Mouse (Mus musculus): ENCODE data around the gene Gab1. TPM values are rescaled to one million over a fixed set of nuclear protein-coding genes. Genes with fewer than 3 reads are reported as not detected.

The Gab1 gene
- 13.1 and 14.6 TPM in 2 replicates for polyA plus RNA-seq (2016; fragmentation: Nextera tagmentation; extraction: Ambion mirVana)

DNA sequence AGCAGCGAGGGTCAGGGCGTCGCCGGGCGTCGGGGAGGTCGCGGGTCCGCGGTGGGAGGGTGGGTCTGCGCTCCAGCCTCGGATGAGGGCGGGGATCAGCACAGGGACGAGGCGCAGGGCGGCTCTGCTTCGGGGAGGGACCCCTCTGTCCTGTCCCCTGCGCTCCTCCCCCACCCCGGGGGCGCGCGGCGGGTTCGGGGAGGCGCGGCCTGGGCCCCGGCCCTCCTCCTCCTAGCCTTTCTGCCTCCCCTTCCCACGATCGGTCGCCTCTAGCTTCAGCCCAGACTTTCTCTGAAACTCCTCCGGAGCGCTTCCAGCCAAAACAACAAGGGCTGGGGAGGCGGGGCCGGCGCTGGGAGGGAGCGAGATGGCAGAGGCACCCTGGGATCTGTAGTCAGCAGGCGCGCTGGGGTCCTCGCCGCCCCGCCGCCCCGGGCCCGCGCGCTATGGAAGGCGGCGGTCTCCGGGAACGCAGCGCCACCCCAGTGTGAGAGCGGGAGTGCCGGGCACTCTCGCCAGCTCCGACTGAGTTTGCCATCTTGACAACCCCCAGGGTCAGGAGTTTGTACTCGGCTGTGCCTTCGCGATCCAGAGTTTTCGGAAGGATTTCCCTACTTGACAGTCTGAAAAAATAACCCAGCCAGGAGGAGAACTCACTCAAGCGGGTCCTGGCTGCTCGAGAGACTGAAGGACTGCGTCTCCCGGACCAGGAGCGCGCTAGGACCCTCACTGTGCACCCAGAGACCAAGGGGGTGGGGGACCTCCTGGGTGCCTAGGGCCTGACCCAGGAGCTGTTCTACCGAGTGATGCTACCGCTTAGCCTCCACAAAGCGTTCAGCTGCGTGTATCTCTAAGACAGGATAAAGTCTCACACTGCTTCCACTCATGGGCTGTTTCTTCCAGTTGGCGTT is at the start of gene Gab1:
TSS of gene Gab1 (minus strand) at position 324 of the 911 bp plus-strand sequence.
- 2% methylated on average over 67 of the region's 70 CpGs for WGBS (ENCODE audit: insufficient replicate concordance)
- peak; percentile 85 for ATAC-seq
- H3K9ac ChIP-seq, result peak within 1 kb of the TSS; percentile 71

DNA sequence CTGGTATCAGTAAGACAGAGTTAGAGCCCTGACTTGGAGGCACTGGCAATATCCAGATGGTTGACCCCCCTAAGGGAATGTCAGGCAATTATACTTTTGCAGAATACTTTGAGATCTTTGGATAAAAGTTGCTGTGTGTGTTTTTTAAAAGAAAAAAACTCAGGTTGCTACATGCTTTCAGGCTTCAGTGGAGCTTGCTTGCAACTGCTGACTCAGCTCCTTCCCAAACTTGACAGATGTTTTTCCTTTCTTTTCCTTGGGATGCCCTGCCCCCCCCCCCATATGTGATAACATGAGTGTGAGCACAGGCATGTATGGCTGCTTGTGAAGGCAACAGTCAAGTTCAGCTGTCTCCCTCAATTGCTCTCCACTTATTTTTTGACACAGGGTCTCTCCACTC is 48.5 kb upstream of the Gab1 start:
- Histone ChIP-seq H3K4me2 (no peak overlapping the region), H3K4me3 (no peak overlapping the region), H3K27ac (no peak overlapping the region), H3K27me3 (replicated peaks) (no peaks in the 10 kb centered on the region), H3K9ac (no peak overlapping the region), H3K4me1 (no peaks in the 10 kb centered on the region), H3K9me3 (replicated peaks) (no peaks in the 10 kb centered on the region), H3K36me3 (no peaks in the 10 kb centered on the region)
- no peak for ATAC-seq

More for the DNA sequence above, at the start of gene Gab1:
- Histone ChIP-seq H3K36me3 (no peaks in the 10 kb centered on the region), H3K4me2 (peak within 1 kb of the TSS; percentile 92), H3K27me3 (replicated peaks) (peaks cover 44% of the 10 kb centered on the region), H3K4me3 (peak within 1 kb of the TSS; percentile 74), H3K27ac (peak within 1 kb of the TSS; percentile 82), H3K4me1 (peaks cover 45% of the 10 kb centered on the region), H3K9me3 (replicated peaks) (no peaks in the 10 kb centered on the region)

DNA sequence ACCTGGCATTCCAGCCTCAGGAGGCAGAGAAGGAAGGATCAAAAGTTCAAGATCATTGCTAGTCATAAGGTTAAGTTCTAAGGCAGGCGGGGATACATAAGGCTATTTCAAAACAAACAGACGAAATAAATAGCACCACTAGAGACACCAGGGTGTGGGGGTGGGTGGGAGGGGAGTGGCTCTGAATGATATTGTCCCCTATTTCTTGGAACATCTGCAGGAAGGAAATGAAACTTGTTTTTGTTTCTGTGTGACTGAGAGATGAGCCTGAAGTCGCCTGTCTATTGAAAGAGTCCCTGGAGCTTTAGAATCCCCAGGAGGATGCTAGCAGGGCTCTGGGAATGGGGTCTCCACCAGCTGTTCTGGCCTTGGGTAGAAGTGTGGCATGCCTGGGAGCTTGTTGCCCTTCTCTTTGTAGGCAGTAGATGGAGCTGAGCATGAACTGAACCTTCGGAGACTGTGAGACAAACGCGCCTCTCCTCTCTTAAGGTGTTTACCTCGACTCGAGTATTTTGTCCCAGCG is 43.5 kb upstream of the Gab1 start:
- Histone ChIP-seq H3K4me2 (no peak overlapping the region), H3K4me1 (no peaks in the 10 kb centered on the region), H3K27ac (no peak overlapping the region), H3K27me3 (replicated peaks) (no peaks in the 10 kb centered on the region), H3K9ac (no peak overlapping the region), H3K9me3 (replicated peaks) (no peaks in the 10 kb centered on the region), H3K36me3 (no peaks in the 10 kb centered on the region), H3K4me3 (no peak overlapping the region)
- no peak for ATAC-seq
- WGBS (ENCODE audit: insufficient replicate concordance), result 61% methylated on average over 9 of the region's 9 CpGs

DNA sequence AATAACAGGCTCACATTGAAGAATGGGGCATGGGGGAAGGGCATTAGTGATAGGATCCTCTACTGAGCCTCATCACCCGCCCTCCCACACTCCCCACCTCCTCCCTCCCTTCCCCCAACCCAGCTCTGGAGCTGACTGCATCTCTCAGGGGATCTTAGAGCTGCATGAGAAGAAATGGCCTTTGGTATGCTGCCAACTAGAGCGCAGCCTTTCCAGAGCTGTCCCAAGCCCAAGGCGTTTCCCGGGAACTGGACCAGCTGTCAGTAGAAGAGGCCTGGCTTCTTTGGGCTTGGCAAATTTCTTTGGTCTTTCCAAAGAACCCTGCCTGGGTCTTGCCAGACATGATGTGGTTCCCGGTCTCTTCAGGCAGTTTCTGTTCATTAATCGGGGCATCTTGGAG is 42.3 kb upstream of the Gab1 start:
- no peak overlapping the region for H3K4me3 ChIP-seq
- no peaks in the 10 kb centered on the region for H3K4me1 ChIP-seq
- no peak for ATAC-seq

DNA sequence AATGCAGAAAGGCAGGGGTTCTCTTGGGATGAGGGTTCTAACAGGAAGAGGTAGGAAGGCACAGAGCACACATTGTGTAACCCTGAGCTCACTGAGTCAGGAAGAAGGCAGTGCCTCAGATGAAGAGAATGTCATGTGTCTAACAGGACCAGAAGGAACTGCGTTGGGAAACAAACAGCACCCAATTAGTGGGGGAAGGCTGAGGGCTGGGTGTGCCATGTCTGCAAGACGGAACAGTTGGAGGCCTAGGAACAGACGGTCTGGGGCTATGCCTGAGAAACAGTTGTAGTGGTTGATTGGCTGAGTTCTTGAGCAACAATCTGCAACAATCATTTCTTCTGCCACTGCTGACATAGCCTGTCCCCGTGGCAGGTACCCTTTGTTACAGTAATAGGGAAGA is 38.8 kb upstream of the Gab1 start:
- Histone ChIP-seq H3K4me3 (no peak overlapping the region), H3K9me3 (replicated peaks) (no peaks in the 10 kb centered on the region), H3K36me3 (no peaks in the 10 kb centered on the region), H3K4me2 (no peak overlapping the region), H3K4me1 (no peaks in the 10 kb centered on the region), H3K27ac (no peak overlapping the region), H3K27me3 (replicated peaks) (no peaks in the 10 kb centered on the region), H3K9ac (no peak overlapping the region)
- no peak for ATAC-seq
- WGBS (ENCODE audit: insufficient replicate concordance), result 56% methylated on average over 4 of the region's 4 CpGs

More for the DNA sequence above, 42.3 kb upstream of the Gab1 start:
- Histone ChIP-seq H3K4me2 (no peak overlapping the region), H3K27me3 (replicated peaks) (no peaks in the 10 kb centered on the region), H3K36me3 (no peaks in the 10 kb centered on the region), H3K9ac (no peak overlapping the region), H3K27ac (no peak overlapping the region), H3K9me3 (replicated peaks) (no peaks in the 10 kb centered on the region)
- WGBS (ENCODE audit: insufficient replicate concordance), result 66% methylated on average over 6 of the region's 6 CpGs

DNA sequence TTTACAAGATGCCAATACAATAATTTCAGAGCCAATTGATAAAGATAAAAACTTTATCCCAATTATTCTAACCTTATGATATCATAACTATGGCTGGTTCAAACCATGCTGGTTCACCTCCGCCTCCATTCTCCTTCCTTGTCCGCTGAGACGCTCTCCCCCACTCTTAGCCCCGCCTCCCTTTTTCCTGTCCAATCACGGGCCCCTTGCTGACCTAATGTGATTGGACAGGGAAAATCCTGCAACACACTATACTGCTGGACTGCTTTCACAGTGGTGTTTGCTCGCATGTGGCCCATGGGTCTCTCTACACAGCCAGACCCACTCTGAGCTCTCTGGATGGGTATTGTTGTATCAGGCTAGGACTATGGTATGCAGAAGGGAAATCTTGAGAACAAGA is 38.2 kb upstream of the Gab1 start:
- Histone ChIP-seq H3K9me3 (replicated peaks) (no peaks in the 10 kb centered on the region), H3K4me2 (no peak overlapping the region), H3K36me3 (no peaks in the 10 kb centered on the region), H3K4me1 (no peaks in the 10 kb centered on the region), H3K9ac (no peak overlapping the region), H3K27me3 (replicated peaks) (no peaks in the 10 kb centered on the region), H3K4me3 (no peak overlapping the region), H3K27ac (no peak overlapping the region)
- no peak for ATAC-seq
- 79% methylated on average over 6 of the region's 6 CpGs for WGBS (ENCODE audit: insufficient replicate concordance)

DNA sequence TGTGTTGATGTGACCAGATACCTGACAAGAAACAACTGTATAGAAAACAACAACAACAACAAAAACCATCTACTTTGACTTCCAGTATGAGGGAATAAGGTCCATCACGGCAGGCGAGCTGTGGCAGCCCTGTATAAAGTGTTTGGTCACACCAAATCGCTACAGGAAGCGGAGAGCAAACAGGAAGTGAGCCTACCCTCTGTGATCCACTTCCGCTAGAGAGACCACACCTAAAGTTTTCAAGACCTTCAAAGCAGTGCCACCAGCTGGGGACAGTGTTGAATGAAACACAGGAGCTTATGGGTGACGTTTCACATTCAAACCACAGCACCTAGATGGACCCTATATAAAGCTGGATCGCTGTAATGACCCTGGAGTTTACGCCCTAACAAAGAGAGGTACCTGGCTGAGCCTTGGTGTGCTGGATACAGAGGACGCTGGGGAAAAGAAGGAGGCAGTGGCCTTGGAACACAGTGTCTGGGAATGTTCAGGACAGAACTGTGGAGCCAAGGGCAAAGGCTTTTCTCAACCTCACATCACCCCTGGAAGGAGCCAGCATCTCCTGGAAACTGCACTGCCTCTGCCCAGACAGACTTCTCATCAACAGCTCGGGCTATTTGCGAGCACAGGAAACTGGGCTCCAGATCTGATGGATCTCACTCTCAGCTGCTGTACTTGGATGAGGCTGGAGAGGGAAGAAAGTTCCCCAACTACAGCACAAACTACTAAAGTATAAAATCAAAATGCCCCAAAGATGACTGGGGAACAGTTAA is 36.3 kb upstream of the Gab1 start:
- Histone ChIP-seq H3K36me3 (no peaks in the 10 kb centered on the region), H3K4me3 (no peak overlapping the region), H3K4me1 (no peaks in the 10 kb centered on the region), H3K27ac (no peak overlapping the region), H3K9ac (no peak overlapping the region), H3K9me3 (replicated peaks) (no peaks in the 10 kb centered on the region), H3K27me3 (replicated peaks) (no peaks in the 10 kb centered on the region), H3K4me2 (no peak overlapping the region)
- 47% methylated on average over 11 of the region's 11 CpGs for WGBS (ENCODE audit: insufficient replicate concordance)
- ATAC-seq, result no peak

DNA sequence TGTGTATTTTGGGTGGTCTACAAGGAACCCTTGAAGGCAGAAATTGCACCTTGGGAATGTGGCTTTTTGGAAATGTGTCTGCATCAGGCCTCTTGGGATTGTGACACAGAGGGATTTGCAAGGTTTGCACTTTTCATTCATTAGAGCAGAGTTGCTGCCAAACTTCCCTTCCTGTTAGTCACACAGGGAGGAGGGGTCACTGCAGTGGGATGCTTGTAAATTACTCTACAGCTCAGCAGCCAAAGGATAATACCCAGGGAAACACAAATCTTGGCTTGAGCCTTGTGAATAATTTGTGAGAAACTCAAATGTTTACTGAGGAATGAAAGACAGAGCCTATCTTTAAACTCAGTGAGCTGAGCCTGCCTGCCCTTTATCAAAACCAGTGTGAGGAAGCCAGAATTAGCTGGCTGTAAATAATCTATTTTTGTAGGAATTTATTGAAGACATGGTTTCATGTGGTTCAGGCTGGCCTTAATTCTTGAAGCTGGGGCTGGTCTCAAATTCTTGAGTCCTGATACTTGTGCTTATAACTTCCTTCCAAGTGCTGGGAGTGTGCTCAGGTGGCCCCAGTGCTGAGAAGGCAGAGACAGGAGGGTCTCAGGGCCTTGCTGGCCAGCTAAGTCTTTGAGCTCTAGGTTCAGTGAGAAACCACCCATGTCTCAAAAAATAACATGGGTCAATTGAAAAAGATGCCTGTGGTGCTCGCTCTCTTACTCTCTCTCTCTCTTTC is 32.9 kb upstream of the Gab1 start:
- whole genome bisulfite sequencing (ENCODE audit: insufficient replicate concordance), result 91% methylated on average over 1 of the region's 1 CpGs
- H3K9me3 ChIP-seq (replicated peaks), result no peaks in the 10 kb centered on the region
- H3K36me3 ChIP-seq, result no peaks in the 10 kb centered on the region
- no peak overlapping the region for H3K4me2 ChIP-seq
- no peak for ATAC-seq
- H3K4me1 ChIP-seq, result no peaks in the 10 kb centered on the region
- H3K4me3 ChIP-seq, result no peak overlapping the region
- no peak overlapping the region for H3K27ac ChIP-seq
- H3K27me3 ChIP-seq (replicated peaks), result no peaks in the 10 kb centered on the region
- H3K9ac ChIP-seq, result no peak overlapping the region

DNA sequence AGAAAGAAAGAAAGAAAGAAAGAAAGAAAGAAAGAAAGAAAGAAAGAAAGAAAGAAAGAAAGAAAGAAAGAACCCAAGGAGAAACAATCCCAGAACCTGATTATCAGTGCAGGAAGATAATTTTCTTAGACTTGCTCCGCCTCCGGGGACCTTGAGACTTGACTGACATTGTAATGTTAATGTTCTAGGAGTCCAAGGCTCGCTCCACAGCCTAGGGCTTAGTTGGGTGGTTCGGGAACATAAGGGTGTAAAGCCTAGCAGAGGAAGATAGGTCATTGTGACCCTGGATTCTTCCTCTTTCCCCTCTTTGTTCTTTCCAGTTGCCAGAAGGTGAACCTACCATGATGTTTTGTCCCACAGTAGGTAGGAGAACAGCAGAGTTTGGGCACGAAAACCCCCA is 31.1 kb upstream of the Gab1 start:
- WGBS (ENCODE audit: insufficient replicate concordance), result 72% methylated on average over 5 of the region's 5 CpGs
- H3K4me2 ChIP-seq, result no peak overlapping the region
- H3K4me1 ChIP-seq, result no peaks in the 10 kb centered on the region
- H3K27ac ChIP-seq, result no peak overlapping the region
- H3K9me3 ChIP-seq (replicated peaks), result no peaks in the 10 kb centered on the region
- H3K4me3 ChIP-seq, result no peak overlapping the region
- no peak overlapping the region for H3K9ac ChIP-seq
- no peaks in the 10 kb centered on the region for H3K36me3 ChIP-seq
- no peak for ATAC-seq
- no peaks in the 10 kb centered on the region for H3K27me3 ChIP-seq (replicated peaks)

DNA sequence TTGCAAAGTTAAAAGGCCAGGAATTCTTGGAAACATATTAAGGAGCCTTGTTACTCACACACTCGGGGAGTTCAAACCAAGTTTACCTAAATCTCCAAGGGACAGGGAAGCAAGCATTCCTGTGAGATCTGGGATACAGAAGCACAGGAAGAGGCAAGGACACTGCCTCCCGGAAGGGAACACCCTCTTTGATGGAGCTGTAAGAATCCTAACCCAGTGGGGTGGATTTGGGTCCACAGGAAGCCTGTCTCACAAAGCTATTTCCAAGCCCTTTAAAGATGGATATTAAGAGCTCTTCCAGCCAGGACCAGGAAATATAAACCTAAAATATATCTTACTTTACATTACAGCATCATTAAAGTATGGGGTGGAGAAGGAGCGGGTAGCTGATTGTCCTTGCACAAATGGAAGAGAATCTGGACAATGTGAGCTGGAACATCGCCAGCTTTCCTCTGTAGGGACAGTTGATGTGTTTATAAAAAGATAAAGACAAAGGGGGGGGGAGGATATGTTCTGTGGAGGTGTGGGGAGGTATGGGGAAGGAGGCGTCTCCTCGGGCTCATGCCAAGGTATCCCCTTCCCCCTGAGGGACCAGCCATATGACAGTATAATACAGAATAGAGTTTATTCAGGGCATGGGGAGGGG is 28.1 kb upstream of the Gab1 start:
- WGBS (ENCODE audit: insufficient replicate concordance), result 61% methylated on average over 6 of the region's 6 CpGs
- Histone ChIP-seq H3K9me3 (replicated peaks) (no peaks in the 10 kb centered on the region), H3K4me3 (no peak overlapping the region), H3K4me2 (no peak overlapping the region), H3K9ac (no peak overlapping the region), H3K4me1 (no peaks in the 10 kb centered on the region), H3K36me3 (no peaks in the 10 kb centered on the region), H3K27ac (no peak overlapping the region), H3K27me3 (replicated peaks) (0 out of 2 replicates have a peak, but pooled peaks cover 4% of the 10 kb centered on the region)
- ATAC-seq, result no peak

DNA sequence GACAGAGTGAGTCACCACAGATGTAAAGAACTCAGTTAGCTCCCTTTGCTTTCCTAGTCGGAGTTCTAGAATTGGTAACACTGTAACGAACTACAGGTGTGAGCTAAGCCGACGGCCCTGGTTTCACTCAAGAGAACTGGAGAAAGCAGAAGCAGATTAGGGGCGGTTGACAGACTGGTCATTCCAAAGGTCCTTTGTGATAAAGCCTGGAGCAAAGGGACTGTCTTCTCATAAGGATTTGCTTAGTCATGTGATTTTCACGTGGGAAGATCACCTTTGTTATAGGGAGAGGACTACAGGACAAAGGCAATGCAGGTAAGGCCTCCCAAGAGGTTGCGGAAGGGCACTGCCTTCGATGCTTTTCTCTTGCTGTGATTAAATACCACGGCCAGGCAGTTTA is 22.0 kb upstream of the Gab1 start:
- H3K9ac ChIP-seq, result no peak overlapping the region
- ATAC-seq, result no peak
- H3K27me3 ChIP-seq (replicated peaks), result 0 out of 2 replicates have a peak, but pooled peaks cover 4% of the 10 kb centered on the region
- 65% methylated on average over 9 of the region's 9 CpGs for WGBS (ENCODE audit: insufficient replicate concordance)
- H3K9me3 ChIP-seq (replicated peaks), result no peaks in the 10 kb centered on the region
- no peak overlapping the region for H3K27ac ChIP-seq
- H3K4me3 ChIP-seq, result no peak overlapping the region
- no peak overlapping the region for H3K4me2 ChIP-seq
- no peaks in the 10 kb centered on the region for H3K4me1 ChIP-seq
- H3K36me3 ChIP-seq, result no peaks in the 10 kb centered on the region

Measured in liver, embryonic 12.5 days (tissue).